Mouse (Mus musculus) C2C12 (cell line): Measurements from ENCODE around the gene Ky.

ENCODE experiments used
- CEBPB ChIP-seq: IDR thresholded peaks from one replicate; pipeline ENCODE4 v1.6.1; 2011; ENCODE audit warnings: low read depth, mild to moderate bottlenecking, control low read depth, moderate library complexity
- CTCF ChIP-seq: IDR thresholded peaks from one replicate; pipeline ENCODE4 v1.5.1; 2011; ENCODE audit not compliant: control insufficient read depth, insufficient read depth, insufficient read length
- MAX ChIP-seq: IDR thresholded peaks from one replicate; pipeline ENCODE4 v1.6.1; 2011; ENCODE audit warnings: mild to moderate bottlenecking, control low read depth
- MYOD1 ChIP-seq: IDR thresholded peaks from one replicate; pipeline ENCODE4 v1.6.1; 2011; ENCODE audit warnings: low read depth; ENCODE audit not compliant: control insufficient read depth, insufficient read length
- MYOG ChIP-seq: IDR thresholded peaks from one replicate; pipeline ENCODE4 v1.6.1; 2011; ENCODE audit not compliant: control insufficient read depth, insufficient read length; ENCODE audit errors: extremely low read depth
- USF1 ChIP-seq: IDR thresholded peaks from one replicate; pipeline ENCODE4 v1.6.1; 2011; ENCODE audit warnings: low read depth, mild to moderate bottlenecking, control low read depth, moderate library complexity

GRCm38 (mm10) chr9:102551771-102552170 is 46.2 kb downstream of the Ky start:
- TF ChIP-seq USF1 (no peak), CTCF (no peak), MYOG (no peak), MAX (no peak), MYOD1 (no peak), CEBPB (no peak)
